Mouse (Mus musculus): ENCODE measurements around the gene Dnmt1.

- TF ChIP-seq EP300 (IDR thresholded peaks at IDR 0.05; ENCODE audit: low read depth) (no peak), CTCF (IDR thresholded peaks at IDR 0.05; ENCODE audit: low read depth) (no peak)
Observed at GRCm38 (mm10) chr9:20978409-20979095, 18.9 kb upstream of the Dnmt1 start.
